Mouse (Mus musculus) embryonic fibroblast, embryonic 13.5 days (primary cell): ENCODE measurements around the gene Cfap300.

Experiments
- CTCF ChIP-seq: IDR thresholded peaks from 2 replicates; pipeline ENCODE4 v1.5.1; 2011; ENCODE audit warnings: mild to moderate bottlenecking, control low read depth, low read length, moderate library complexity, borderline replicate concordance; ENCODE audit not compliant: insufficient read depth
- POLR2A ChIP-seq: IDR thresholded peaks from 2 replicates; pipeline ENCODE4 v1.6.1; 2011; ENCODE audit warnings: low read depth, mild to moderate bottlenecking, control low read depth, low read length, moderate library complexity

DNA sequence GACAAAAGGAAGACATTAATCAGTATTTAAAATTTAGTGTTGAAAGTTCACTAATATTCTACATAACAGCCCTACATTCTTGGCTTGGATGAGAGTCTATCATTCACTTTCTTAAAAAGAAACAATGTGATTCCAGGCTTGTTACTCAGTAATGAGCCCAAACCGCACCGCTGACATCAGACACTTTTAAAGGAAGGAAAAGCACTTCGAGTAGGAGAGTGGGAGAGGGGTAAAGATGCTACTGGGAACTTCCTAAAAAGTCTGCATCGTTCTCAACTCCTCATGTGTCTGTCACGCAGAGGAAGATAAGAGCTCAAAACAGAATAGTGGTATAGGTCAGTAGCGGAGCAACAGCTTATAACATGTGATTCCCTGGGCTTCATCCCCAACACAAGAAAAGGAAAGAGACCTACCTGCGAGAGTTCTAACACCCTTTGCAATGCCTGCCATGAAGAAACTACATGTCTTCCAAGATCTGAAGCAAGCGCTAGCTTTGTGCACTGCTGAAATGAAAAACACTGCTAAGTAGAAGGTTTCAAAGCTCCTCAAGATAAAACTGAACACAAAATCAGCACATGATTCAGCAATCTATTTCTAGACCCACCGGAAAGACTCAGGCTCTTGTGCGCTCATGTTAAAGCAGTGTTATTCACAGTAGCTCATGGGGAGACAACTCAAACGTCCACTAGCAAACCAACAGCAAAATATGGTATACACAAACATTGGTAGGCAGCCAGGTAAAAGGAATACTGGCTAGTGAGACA lies 63.3 kb downstream of the Cfap300 start:
- TF ChIP-seq CTCF (no peak), POLR2A (no peak)
